Mouse (Mus musculus) kidney, postnatal 0 days (tissue): ENCODE results near the gene Ldhd. TPM values are rescaled to one million over a fixed set of nuclear protein-coding genes. Genes with fewer than 3 reads are reported as not detected.

ENCODE experiments used
- ATAC-seq: fragments of 200-750 bp; cut with Nextera tagmentation; replicated peaks from 2 replicates; pipeline ENCODE4 v1.8.0; 2017; ENCODE audit warnings: low read depth, moderate number of reproducible peaks, moderate TSS enrichment, moderate library complexity; ENCODE audit not compliant: low FRiP score
- DNase-seq: peaks from one replicate; pipeline ENCODE4 v3.0.0-alpha.2; 2016; ENCODE audit warnings: low spot score
- H3K27ac ChIP-seq: fragments of 300-500 bp; sonication (generic); 2 replicates; pipeline ENCODE4 v1.5.1; 2014; ENCODE audit warnings: mild to moderate bottlenecking
- H3K27me3 ChIP-seq: fragments of 300-500 bp; sonication (generic); 2 replicates; pipeline ENCODE4 v1.6.1; 2014; ENCODE audit warnings: low read length, mixed read lengths; ENCODE audit not compliant: insufficient read depth
- H3K36me3 ChIP-seq: fragments of 300-500 bp; sonication (generic); 2 replicates; pipeline ENCODE4 v1.6.1; 2014; ENCODE audit warnings: low read length, mixed read lengths; ENCODE audit not compliant: insufficient read depth
- H3K4me1 ChIP-seq: fragments of 300-500 bp; sonication (generic); replicated peaks from 2 replicates; pipeline ENCODE4 v1.6.1; 2014; ENCODE audit warnings: antibody characterized with exemption, low read length, mixed read lengths; ENCODE audit not compliant: insufficient read depth
- H3K4me2 ChIP-seq: fragments of 300-500 bp; sonication (generic); 2 replicates; pipeline ENCODE4 v1.6.1; 2014; ENCODE audit warnings: mild to moderate bottlenecking, low read length, moderate library complexity, mixed read lengths
- H3K4me3 ChIP-seq: fragments of 300-500 bp; sonication (generic); replicated peaks from 2 replicates; pipeline ENCODE4 v1.5.1; 2014; ENCODE audit warnings: low read depth, low read length
- H3K9ac ChIP-seq: fragments of 300-500 bp; sonication (generic); 2 replicates; pipeline ENCODE4 v1.6.1; 2014; ENCODE audit warnings: low read depth, low read length
- H3K9me3 ChIP-seq: fragments of 300-500 bp; sonication (generic); replicated peaks from 2 replicates; pipeline ENCODE4 v1.6.1; 2016; ENCODE audit warnings: low read length, inconsistent platforms, mixed read lengths
- CTCF ChIP-seq: IDR thresholded peaks from 2 replicates; pipeline ENCODE4 v1.5.1; 2016; ENCODE audit warnings: antibody characterized with exemption, low read depth, mild to moderate bottlenecking, moderate library complexity
- WGBS: fragments of 180-500 bp; shearing (Covaris S2); extraction: QIAGEN DNeasy Blood & Tissue Kit; methylation state at CpG from one replicate; pipeline ENCODE4 v1.1.7; 2014; 5-methylcytosine and 5-hydroxymethylcytosine counted together
- polyA plus RNA-seq: library from polyadenylated mRNA; unstranded; fragments of >200 nt; fragmentation: Nextera tagmentation; extraction: Ambion mirVana; gene quantifications from 2 replicates; pipeline ENCODE4 v1.2.1, GENCODE M21; 2015

Gene Ldhd
- polyA plus RNA-seq, 1 experiment from 2014 or later, result 4.5 TPM

DNA sequence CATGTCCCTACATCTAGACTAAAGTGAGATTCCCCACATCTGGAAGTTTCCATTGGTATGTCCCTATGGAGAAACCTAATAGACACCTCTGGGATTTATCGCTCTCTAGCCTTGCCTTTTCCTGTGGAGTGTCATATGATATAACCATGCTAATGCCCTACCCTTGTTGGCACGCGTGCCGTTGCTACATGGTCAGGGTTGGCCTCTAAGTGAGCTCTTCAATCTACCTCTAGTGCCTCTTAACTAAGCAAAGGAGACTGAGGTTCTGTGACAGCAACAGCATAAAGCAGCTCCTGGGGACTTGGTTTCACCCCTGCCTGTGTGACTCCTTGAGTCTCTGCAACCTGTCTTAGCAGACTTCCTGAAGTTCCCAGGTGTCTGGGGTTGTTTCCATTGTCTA, 11.9 kb downstream of the Ldhd start:
- Histone ChIP-seq H3K27me3 (no peaks in the 10 kb centered on the region), H3K27ac (no peak overlapping the region), H3K4me3 (no peak overlapping the region), H3K9me3 (no peaks in the 10 kb centered on the region), H3K9ac (no peak overlapping the region), H3K36me3 (peaks cover 13% of the 10 kb centered on the region; the same call in 1 of the 2 replicates), H3K4me1 (no peaks in the 10 kb centered on the region), H3K4me2 (no peak overlapping the region)
- no peak for TF ChIP-seq CTCF
- no peak for DNase-seq
- 95% methylated on average over 4 of the region's 4 CpGs for WGBS
- no peak for ATAC-seq

DNA sequence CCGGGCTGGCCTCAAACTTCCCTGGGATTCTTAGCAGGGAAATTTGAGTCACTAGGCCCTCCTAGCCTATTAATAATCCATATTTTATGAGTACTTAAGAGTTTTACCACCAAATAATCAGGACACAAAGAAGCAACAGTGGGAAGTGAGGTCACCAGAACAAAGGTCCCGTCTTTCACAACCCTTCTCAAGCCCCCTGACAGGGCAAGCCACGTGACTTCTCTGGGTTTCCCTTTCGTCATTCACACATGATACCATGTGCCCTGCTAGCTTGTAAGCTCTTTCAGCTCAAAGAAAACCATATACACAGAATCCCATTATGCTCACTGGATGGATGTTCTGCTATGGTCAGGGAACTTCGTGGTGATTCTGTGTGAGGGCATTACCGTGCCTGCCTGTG, 12.4 kb downstream of the Ldhd start:
- H3K27me3 ChIP-seq, result no peaks in the 10 kb centered on the region

DNA sequence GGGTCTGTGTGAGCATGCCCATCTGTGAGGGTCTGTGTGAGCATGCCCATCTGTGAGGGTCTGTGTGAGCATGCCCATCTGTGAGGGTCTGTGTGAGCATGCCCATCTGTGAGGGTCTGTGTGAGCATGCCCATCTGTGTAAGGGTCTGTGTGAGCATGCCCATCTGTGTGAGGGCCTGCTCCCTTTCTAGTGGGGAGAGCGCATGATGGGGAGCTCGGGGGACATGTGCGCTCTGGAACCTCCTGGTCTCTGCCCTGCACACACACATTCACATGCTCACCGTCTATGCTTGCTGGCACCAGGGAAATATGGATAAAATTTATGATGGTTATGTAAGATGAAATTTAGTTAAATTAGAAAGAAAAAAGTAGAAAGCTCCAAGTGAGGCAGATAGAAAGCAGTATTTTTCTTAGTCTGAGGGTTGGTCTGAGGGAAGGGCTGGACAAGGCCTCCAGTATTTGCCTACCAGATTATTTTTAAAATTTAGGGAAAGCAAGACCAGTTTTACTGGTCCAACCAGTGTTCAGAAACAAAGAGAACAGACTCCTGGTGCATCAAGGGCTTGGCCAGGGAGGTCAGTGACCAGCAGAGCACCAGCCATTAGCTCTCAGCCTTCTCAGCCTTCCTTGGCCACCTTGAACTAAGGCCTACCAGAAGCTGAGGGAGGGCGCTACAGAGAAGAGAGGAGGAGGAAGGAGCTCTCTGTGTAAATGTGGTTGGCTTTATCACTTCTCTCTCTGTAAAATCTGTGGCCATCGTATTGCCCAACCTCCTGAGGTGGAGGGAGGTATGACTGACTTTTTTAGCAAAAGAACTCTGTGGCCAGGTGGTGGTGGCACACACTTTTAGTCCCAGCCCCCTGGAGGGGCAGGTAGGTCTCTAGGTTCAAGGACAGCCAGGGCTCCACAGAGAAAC, 15.1 kb downstream of the Ldhd start:
- Histone ChIP-seq H3K4me1 (no peaks in the 10 kb centered on the region), H3K9me3 (no peaks in the 10 kb centered on the region), H3K27ac (no peak overlapping the region), H3K36me3 (no peaks in the 10 kb centered on the region), H3K9ac (no peak overlapping the region), H3K4me3 (no peak overlapping the region), H3K27me3 (no peaks in the 10 kb centered on the region), H3K4me2 (no peak overlapping the region)
- 87% methylated on average over 6 of the region's 6 CpGs for WGBS
- ATAC-seq (no peak), DNase-seq (no peak)
- no peak for TF ChIP-seq CTCF

More for the DNA sequence above, 12.4 kb downstream of the Ldhd start:
- ATAC-seq (no peak), DNase-seq (no peak)
- H3K36me3 ChIP-seq, result peaks cover 10% of the 10 kb centered on the region; the same call in 1 of the 2 replicates
- H3K27ac ChIP-seq, result no peak overlapping the region
- no peaks in the 10 kb centered on the region for H3K9me3 ChIP-seq
- no peak overlapping the region for H3K4me2 ChIP-seq
- H3K9ac ChIP-seq, result no peak overlapping the region
- H3K4me1 ChIP-seq, result no peaks in the 10 kb centered on the region
- H3K4me3 ChIP-seq, result no peak overlapping the region
- no peak for TF ChIP-seq CTCF
- WGBS, result 76% methylated on average over 6 of the region's 6 CpGs

DNA sequence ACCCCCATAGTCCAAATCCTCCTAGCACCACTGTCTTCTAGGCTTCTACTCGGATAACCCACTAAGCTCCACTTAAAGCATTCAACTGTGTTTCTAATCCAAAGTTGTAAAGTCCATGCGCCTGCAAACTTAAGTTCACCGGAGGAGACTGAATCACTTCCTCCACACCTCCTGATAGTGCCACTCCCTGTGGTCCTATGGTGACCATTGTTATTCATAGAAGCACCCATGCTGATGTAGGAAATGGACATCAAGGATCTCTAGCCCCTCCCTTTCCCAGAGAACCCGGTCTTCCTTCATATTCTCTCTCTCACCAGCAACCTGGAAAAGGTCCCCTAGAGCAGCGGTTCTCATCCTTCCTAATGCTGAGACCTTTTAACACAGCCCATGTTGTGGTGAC, 17.0 kb downstream of the Ldhd start:
- Histone ChIP-seq H3K4me2 (no peak overlapping the region), H3K27me3 (no peaks in the 10 kb centered on the region), H3K9me3 (no peaks in the 10 kb centered on the region), H3K4me3 (no peak overlapping the region), H3K9ac (no peak overlapping the region), H3K27ac (no peak overlapping the region), H3K36me3 (no peaks in the 10 kb centered on the region), H3K4me1 (no peaks in the 10 kb centered on the region)
- 69% methylated on average over 5 of the region's 5 CpGs for WGBS
- TF ChIP-seq CTCF, result no peak
- DNase-seq (no peak), ATAC-seq (no peak)

DNA sequence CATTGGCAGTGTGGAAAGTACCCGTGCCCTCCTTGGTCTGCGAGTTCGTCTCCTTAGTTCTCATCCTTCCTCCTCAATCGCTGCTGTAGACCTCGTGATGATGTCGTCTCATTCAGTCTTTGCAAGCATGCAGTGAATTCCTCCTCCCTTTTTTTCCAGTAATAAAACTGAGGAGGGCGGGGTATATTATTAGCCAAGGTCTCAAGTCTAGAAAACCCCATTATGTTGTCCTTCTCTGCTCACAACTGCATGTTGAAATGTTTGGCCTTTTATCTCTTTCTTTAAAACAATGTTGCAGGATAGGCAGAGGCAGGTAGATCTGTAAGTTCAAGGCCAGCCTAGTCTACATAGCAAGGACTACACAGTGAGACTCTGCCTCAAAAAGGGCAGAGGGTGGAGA, 22.8 kb downstream of the Ldhd start:
- no peaks in the 10 kb centered on the region for H3K4me1 ChIP-seq
- DNase-seq, result no peak
- H3K9ac ChIP-seq, result no peak overlapping the region
- TF ChIP-seq CTCF, result no peak
- H3K4me2 ChIP-seq, result no peak overlapping the region
- no peaks in the 10 kb centered on the region for H3K9me3 ChIP-seq
- WGBS, result 76% methylated on average over 7 of the region's 7 CpGs
- H3K27me3 ChIP-seq, result no peaks in the 10 kb centered on the region
- 0 out of 2 replicates have a peak, but pooled peaks cover 3% of the 10 kb centered on the region for H3K36me3 ChIP-seq
- no peak overlapping the region for H3K4me3 ChIP-seq
- no peak for ATAC-seq
- no peak overlapping the region for H3K27ac ChIP-seq

DNA sequence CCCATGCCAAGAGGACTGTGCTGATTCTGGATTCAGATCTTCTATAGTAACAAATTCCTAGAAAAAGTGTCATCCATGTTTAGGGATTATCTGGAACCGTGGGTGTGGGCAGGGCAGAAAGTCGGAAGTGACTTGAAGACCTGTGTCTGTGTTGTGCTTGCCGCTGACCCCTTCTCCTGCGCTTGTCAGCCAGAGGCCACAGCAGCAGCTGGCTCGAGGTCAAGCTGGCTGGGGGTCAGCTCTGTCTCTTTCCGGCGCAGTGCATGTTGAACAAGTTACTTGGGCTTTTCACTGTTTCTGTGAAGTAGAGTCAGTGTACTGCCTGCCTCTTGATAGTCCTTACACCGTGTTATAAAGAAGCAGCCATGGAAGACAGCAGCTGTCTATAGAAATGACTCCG, 23.2 kb downstream of the Ldhd start:
- no peak for TF ChIP-seq CTCF
- ATAC-seq (no peak), DNase-seq (peak; percentile 22)
- no peak overlapping the region for H3K4me2 ChIP-seq
- H3K4me3 ChIP-seq, result no peak overlapping the region
- no peaks in the 10 kb centered on the region for H3K27me3 ChIP-seq
- H3K36me3 ChIP-seq, result 0 out of 2 replicates have a peak, but pooled peaks cover 3% of the 10 kb centered on the region
- WGBS, result 72% methylated on average over 9 of the region's 9 CpGs
- H3K9me3 ChIP-seq, result no peaks in the 10 kb centered on the region
- no peak overlapping the region for H3K9ac ChIP-seq
- H3K4me1 ChIP-seq, result no peaks in the 10 kb centered on the region
- H3K27ac ChIP-seq, result no peak overlapping the region
